Mouse (Mus musculus): Measurements from ENCODE around the gene Ppp1r15b. TPM values are rescaled to one million over a fixed set of nuclear protein-coding genes. Genes with fewer than 3 reads are reported as not detected.

The Ppp1r15b gene
- polyA plus RNA-seq, 1 experiment from 2014 or later, result 48.0 TPM

DNA sequence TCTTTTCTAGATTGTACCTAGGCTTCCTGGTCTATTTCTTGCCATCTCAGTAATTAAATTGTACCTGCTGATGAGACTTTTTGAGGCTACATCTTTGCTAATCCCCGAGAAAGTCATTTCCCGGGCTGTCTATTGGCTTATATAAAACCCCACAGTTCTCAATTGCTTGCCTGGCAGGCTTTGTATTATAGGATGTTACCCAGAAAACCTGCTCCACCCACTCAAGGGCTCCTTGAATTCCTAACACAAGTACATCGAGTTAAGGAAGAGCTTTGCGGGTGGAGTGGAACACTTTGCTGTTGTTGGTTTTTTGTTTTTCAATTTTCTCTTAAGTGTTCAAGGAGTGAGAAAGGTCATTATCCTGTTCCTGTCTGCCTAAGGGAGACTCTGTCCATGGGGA lies 41.5 kb upstream of the Ppp1r15b start:
- no peaks in the 10 kb centered on the region for H3K36me3 ChIP-seq (ENCODE audit: control insufficient read depth, insufficient read depth, low read length)
- no peaks in the 10 kb centered on the region for H3K27me3 ChIP-seq (replicated peaks; ENCODE audit: control insufficient read depth, insufficient read depth, low read length)
- H3K4me1 ChIP-seq (ENCODE audit: control insufficient read depth, insufficient read depth, low read length), result peaks cover 22% of the 10 kb centered on the region
- no peak overlapping the region for H3K9ac ChIP-seq (ENCODE audit: low read depth, low read length)
- H3K4me3 ChIP-seq (ENCODE audit: low read length), result no peak overlapping the region
- 85% methylated on average over 4 of the region's 4 CpGs for WGBS
- no peaks in the 10 kb centered on the region for H3K9me3 ChIP-seq (ENCODE audit: control insufficient read depth, low read length)
- H3K27ac ChIP-seq (ENCODE audit: low read length), result no peak overlapping the region
- ATAC-seq, result no peak
- H3K4me2 ChIP-seq (ENCODE audit: low read depth, low read length), result no peak overlapping the region

DNA sequence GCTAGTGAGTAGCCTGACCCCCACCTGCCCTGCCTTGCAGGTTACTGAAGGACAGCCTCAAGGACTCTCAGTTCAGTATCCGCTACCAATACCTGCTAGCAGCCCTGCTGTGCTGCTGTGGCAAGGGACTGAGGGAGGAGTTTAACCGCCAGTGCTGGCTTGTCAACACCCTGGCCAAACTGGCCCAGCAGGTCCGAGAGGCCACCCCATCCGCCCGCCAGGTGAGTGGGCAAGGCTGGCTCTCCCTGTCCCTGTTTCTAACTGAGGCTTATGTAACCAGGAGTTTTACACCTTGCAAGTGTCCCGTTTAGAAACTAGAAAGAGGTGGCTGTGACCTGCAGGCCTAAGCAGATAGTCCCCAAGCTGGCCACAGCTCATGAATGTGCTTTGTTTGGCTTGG lies 40.3 kb upstream of the Ppp1r15b start:
- Histone ChIP-seq H3K4me2 (ENCODE audit: low read depth, low read length) (no peak overlapping the region), H3K9ac (ENCODE audit: low read depth, low read length) (peak overlapping the region; percentile 25; the same call in 1 of the 2 replicates)

DNA sequence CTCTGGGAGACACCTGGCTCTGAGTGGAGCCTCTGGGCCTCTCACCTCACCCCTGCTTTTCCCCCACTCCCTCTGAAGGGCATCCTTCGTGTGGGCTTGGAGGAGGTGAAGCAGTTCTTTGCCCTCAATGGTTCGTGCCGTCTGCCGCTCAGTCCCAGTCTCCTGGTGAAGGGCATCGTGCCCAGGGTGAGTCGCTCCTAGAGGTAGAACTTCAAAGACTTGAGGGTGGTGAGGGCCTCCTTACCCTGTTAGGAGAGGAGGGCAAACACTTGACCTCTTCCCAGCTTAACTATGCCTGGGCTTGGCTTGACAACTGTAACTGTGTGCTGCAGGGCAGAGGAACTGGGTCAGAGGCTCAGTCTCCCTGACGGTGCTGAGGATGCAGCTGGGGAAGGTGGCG lies 39.5 kb upstream of the Ppp1r15b start:
- Histone ChIP-seq H3K27me3 (replicated peaks; ENCODE audit: control insufficient read depth, insufficient read depth, low read length) (no peaks in the 10 kb centered on the region), H3K4me1 (ENCODE audit: control insufficient read depth, insufficient read depth, low read length) (peaks cover 19% of the 10 kb centered on the region), H3K36me3 (ENCODE audit: control insufficient read depth, insufficient read depth, low read length) (0 out of 2 replicates have a peak, but pooled peaks cover 2% of the 10 kb centered on the region), H3K9me3 (ENCODE audit: control insufficient read depth, low read length) (no peaks in the 10 kb centered on the region), H3K27ac (ENCODE audit: low read length) (no peak overlapping the region), H3K4me2 (ENCODE audit: low read depth, low read length) (no peak overlapping the region), H3K4me3 (ENCODE audit: low read length) (no peak overlapping the region), H3K9ac (ENCODE audit: low read depth, low read length) (no peak overlapping the region)
- 80% methylated on average over 8 of the region's 8 CpGs for WGBS
- ATAC-seq, result no peak

More for the DNA sequence above, 40.3 kb upstream of the Ppp1r15b start:
- peak overlapping the region; percentile 38; the same call in 1 of the 2 replicates for H3K27ac ChIP-seq (ENCODE audit: low read length)
- no peak overlapping the region for H3K4me3 ChIP-seq (ENCODE audit: low read length)
- H3K27me3 ChIP-seq (replicated peaks; ENCODE audit: control insufficient read depth, insufficient read depth, low read length), result no peaks in the 10 kb centered on the region
- no peaks in the 10 kb centered on the region for H3K9me3 ChIP-seq (ENCODE audit: control insufficient read depth, low read length)
- ATAC-seq, result peak; percentile 86
- WGBS, result 52% methylated on average over 6 of the region's 6 CpGs
- 0 out of 2 replicates have a peak, but pooled peaks cover 2% of the 10 kb centered on the region for H3K36me3 ChIP-seq (ENCODE audit: control insufficient read depth, insufficient read depth, low read length)
- peaks cover 19% of the 10 kb centered on the region for H3K4me1 ChIP-seq (ENCODE audit: control insufficient read depth, insufficient read depth, low read length)

DNA sequence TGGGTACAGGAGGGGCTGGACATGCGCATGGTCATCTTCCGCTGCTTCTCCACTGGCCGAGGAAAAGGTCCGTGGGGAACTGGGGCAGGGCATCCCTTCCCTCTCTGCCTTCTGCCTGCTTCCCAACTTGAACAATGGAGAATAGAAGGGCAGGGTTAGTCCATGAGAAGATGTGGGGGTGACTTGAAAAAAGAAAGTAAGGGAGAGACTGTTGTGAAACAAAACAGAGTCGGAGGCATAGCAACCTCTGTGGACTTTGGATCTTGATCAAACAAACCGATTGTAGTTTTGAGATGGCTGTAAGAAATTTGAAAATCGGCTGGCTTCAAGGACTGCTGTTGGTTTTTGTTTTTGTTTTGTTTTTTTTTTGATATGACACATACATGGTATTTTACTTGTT lies 37.2 kb upstream of the Ppp1r15b start:
- Histone ChIP-seq H3K4me1 (ENCODE audit: control insufficient read depth, insufficient read depth, low read length) (peaks cover 15% of the 10 kb centered on the region), H3K36me3 (ENCODE audit: control insufficient read depth, insufficient read depth, low read length) (0 out of 2 replicates have a peak, but pooled peaks cover 2% of the 10 kb centered on the region), H3K9me3 (ENCODE audit: control insufficient read depth, low read length) (no peaks in the 10 kb centered on the region), H3K27ac (ENCODE audit: low read length) (no peak overlapping the region), H3K4me3 (ENCODE audit: low read length) (no peak overlapping the region), H3K27me3 (replicated peaks; ENCODE audit: control insufficient read depth, insufficient read depth, low read length) (no peaks in the 10 kb centered on the region), H3K9ac (ENCODE audit: low read depth, low read length) (no peak overlapping the region), H3K4me2 (ENCODE audit: low read depth, low read length) (no peak overlapping the region)
- ATAC-seq, result no peak
- 69% methylated on average over 7 of the region's 7 CpGs for WGBS

DNA sequence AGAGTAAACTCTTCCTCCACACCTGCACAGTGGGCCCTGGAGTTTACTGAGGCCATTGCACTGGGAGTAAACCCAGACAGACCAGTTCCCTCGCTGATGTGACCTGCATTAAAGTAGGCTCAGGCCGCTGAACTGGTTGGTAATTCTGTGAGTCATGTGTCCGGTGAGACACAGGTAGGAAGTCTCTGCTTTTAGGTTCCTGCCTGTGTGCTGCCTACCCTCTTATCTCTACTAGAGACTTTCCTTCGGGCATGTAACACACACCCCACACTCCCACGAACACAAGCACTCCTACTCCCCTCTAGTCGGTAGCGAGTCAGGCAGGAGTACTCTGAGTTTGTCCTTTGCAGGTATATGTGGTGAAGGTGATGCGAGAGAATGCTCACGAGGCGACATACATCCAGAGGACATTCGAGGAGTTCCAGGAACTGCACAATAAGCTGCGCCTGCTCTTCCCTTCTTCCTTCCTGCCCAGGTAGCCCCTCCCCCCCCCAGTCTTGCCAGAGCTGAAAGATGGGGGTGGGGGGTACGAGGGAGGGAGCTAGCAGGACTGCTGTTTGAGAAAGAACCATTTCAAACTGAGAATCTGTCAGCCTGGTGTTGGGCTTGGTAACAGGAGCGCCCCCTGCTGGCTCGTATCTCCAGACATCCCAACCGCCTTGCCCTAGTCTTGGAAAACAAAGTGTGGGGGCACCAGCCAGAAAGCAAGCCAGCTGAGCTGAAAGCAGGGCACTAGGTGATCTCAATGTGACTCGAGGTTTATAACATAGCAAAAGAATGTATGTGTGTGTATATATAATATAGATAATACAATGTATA lies 29.8 kb upstream of the Ppp1r15b start:
- Histone ChIP-seq H3K4me3 (ENCODE audit: low read length) (no peak overlapping the region), H3K27me3 (replicated peaks; ENCODE audit: control insufficient read depth, insufficient read depth, low read length) (no peaks in the 10 kb centered on the region), H3K9me3 (ENCODE audit: control insufficient read depth, low read length) (no peaks in the 10 kb centered on the region), H3K9ac (ENCODE audit: low read depth, low read length) (0 out of 2 replicates have a peak overlapping the region, but pooled peaks have one; percentile 16), H3K27ac (ENCODE audit: low read length) (no peak overlapping the region), H3K36me3 (ENCODE audit: control insufficient read depth, insufficient read depth, low read length) (peaks cover 16% of the 10 kb centered on the region; the same call in 1 of the 2 replicates), H3K4me1 (ENCODE audit: control insufficient read depth, insufficient read depth, low read length) (no peaks in the 10 kb centered on the region), H3K4me2 (ENCODE audit: low read depth, low read length) (no peak overlapping the region)
- peak; percentile 69 for ATAC-seq
- WGBS, result 40% methylated on average over 17 of the region's 17 CpGs

DNA sequence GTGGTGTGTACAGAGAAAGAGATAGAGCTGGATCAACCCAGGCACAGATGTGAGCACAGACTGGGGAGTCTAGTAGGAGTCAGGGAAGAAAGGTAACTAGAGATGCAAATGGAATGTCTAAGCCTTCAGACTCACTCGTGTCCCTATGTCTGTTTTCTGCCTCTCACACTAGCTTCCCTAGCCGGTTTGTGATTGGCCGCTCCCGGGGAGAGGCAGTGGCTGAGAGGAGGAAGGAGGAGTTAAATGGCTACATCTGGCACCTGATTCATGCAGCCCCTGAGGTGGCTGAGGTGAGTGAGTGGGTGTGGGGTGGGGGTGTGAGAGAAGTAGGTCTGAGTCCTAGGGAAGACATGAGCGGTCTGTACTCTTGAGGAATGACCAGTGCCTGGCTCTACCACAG lies 28.8 kb upstream of the Ppp1r15b start:
- Histone ChIP-seq H3K36me3 (ENCODE audit: control insufficient read depth, insufficient read depth, low read length) (peaks cover 16% of the 10 kb centered on the region; the same call in 1 of the 2 replicates), H3K9ac (ENCODE audit: low read depth, low read length) (no peak overlapping the region), H3K4me1 (ENCODE audit: control insufficient read depth, insufficient read depth, low read length) (no peaks in the 10 kb centered on the region), H3K9me3 (ENCODE audit: control insufficient read depth, low read length) (no peaks in the 10 kb centered on the region), H3K4me3 (ENCODE audit: low read length) (no peak overlapping the region), H3K4me2 (ENCODE audit: low read depth, low read length) (no peak overlapping the region), H3K27ac (ENCODE audit: low read length) (no peak overlapping the region), H3K27me3 (replicated peaks; ENCODE audit: control insufficient read depth, insufficient read depth, low read length) (no peaks in the 10 kb centered on the region)
- 84% methylated on average over 5 of the region's 5 CpGs for WGBS
- no peak for ATAC-seq

DNA sequence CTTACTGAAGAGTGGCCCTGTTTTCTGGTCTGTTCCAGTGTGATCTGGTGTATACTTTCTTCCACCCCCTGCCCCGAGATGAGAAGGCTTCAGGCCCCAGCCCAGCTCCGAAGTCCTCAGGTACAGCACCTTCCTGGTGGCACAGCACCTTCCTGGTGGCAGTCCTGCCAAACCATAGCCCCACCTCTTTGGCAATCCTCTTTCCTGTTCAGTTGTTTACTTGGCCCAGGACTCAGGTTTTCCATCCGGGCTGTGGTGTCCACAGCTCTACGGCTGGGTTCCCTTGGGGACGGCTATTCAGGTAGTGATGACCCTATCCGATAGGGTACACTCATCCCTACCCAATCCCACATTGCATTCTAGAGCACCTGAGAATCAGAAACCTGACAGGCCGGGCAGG lies 27.6 kb upstream of the Ppp1r15b start:
- WGBS, result 98% methylated on average over 7 of the region's 7 CpGs
- Histone ChIP-seq H3K9ac (ENCODE audit: low read depth, low read length) (0 out of 2 replicates have a peak overlapping the region, but pooled peaks have one; percentile 11), H3K36me3 (ENCODE audit: control insufficient read depth, insufficient read depth, low read length) (peaks cover 16% of the 10 kb centered on the region; the same call in 1 of the 2 replicates), H3K9me3 (ENCODE audit: control insufficient read depth, low read length) (no peaks in the 10 kb centered on the region), H3K4me1 (ENCODE audit: control insufficient read depth, insufficient read depth, low read length) (no peaks in the 10 kb centered on the region), H3K4me2 (ENCODE audit: low read depth, low read length) (no peak overlapping the region), H3K27me3 (replicated peaks; ENCODE audit: control insufficient read depth, insufficient read depth, low read length) (no peaks in the 10 kb centered on the region), H3K27ac (ENCODE audit: low read length) (no peak overlapping the region), H3K4me3 (ENCODE audit: low read length) (no peak overlapping the region)
- no peak for ATAC-seq

DNA sequence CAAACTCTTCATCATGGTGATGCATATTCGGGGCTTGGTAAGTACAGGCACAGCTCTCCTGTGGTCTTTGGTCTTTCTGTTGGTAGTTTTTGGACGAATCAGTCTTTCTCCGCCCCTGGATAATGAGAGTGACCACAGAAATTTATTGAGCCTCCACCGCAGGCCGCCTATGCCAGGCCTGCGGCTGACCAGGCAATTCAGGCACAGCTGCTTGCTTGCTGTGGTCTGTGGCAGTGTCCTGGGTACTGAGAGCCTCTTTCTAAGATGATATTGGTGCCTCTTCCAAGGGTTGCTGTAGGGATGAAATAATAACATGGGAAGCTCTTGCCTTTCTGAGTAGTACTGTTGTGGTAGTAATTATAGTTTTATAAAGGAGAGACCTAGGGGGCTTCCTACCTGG lies 27.1 kb upstream of the Ppp1r15b start:
- no peaks in the 10 kb centered on the region for H3K4me1 ChIP-seq (ENCODE audit: control insufficient read depth, insufficient read depth, low read length)
- no peak for ATAC-seq
- no peaks in the 10 kb centered on the region for H3K9me3 ChIP-seq (ENCODE audit: control insufficient read depth, low read length)
- H3K36me3 ChIP-seq (ENCODE audit: control insufficient read depth, insufficient read depth, low read length), result peaks cover 16% of the 10 kb centered on the region; the same call in 1 of the 2 replicates
- H3K9ac ChIP-seq (ENCODE audit: low read depth, low read length), result no peak overlapping the region
- no peak overlapping the region for H3K4me3 ChIP-seq (ENCODE audit: low read length)
- H3K27me3 ChIP-seq (replicated peaks; ENCODE audit: control insufficient read depth, insufficient read depth, low read length), result no peaks in the 10 kb centered on the region
- H3K4me2 ChIP-seq (ENCODE audit: low read depth, low read length), result no peak overlapping the region
- 93% methylated on average over 6 of the region's 6 CpGs for WGBS
- no peak overlapping the region for H3K27ac ChIP-seq (ENCODE audit: low read length)

DNA sequence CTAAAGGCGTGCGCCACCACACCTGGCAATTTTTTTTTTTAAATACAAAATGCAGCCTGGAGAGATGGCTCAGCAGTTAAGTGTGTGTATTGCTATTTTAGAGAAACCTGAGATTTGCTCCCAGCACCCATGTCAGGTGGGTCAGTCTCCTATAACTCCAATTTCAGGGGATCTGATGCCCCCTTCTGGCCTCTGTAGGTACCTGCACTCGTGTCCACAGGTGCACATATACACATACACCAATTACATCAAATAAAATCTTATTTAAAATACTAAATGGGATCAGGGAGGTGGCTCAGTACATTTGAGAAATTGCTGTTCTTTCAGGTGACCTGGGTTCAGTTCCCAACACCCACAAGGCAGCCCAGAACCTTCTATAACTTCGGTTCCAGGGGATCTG lies 14.8 kb upstream of the Ppp1r15b start:
- 89% methylated on average over 4 of the region's 4 CpGs for WGBS
- no peak for ATAC-seq
- H3K4me2 ChIP-seq (ENCODE audit: low read depth, low read length), result no peak overlapping the region

More for the DNA sequence above, 14.8 kb upstream of the Ppp1r15b start:
- Histone ChIP-seq H3K36me3 (ENCODE audit: control insufficient read depth, insufficient read depth, low read length) (no peaks in the 10 kb centered on the region; the same call in 1 of the 2 replicates), H3K9ac (ENCODE audit: low read depth, low read length) (no peak overlapping the region), H3K4me1 (ENCODE audit: control insufficient read depth, insufficient read depth, low read length) (peaks cover 11% of the 10 kb centered on the region), H3K4me3 (ENCODE audit: low read length) (no peak overlapping the region), H3K9me3 (ENCODE audit: control insufficient read depth, low read length) (no peaks in the 10 kb centered on the region), H3K27ac (ENCODE audit: low read length) (no peak overlapping the region), H3K27me3 (replicated peaks; ENCODE audit: control insufficient read depth, insufficient read depth, low read length) (no peaks in the 10 kb centered on the region)
